Mouse (Mus musculus) liver, postnatal 0 days (tissue): ENCODE measurements around the gene Rbm47. TPM values are rescaled to one million over a fixed set of nuclear protein-coding genes. Genes with fewer than 3 reads are reported as not detected.

Experiments used
- ATAC-seq: fragments of 200-750 bp; cut with Nextera tagmentation; 2 replicates; pipeline ENCODE4 v1.8.0; 2017; ENCODE audit warnings: mild to moderate bottlenecking, moderate library complexity
- DNase-seq: peaks from one replicate; pipeline ENCODE4 v3.0.0-alpha.2; 2016
- H3K27ac ChIP-seq: fragments of 300-500 bp; sonication (generic); 2 replicates; pipeline ENCODE4 v1.5.1; 2014; ENCODE audit warnings: antibody characterized with exemption, moderate library complexity, mild to moderate bottlenecking, low read depth
- H3K27me3 ChIP-seq: fragments of 300-500 bp; sonication (generic); 2 replicates; pipeline ENCODE4 v1.6.1; 2014; ENCODE audit warnings: low read length, control low read depth, mixed read lengths; ENCODE audit not compliant: insufficient read depth
- H3K36me3 ChIP-seq: fragments of 300-500 bp; sonication (generic); replicated peaks from 2 replicates; pipeline ENCODE4 v1.6.1; 2014; ENCODE audit warnings: mild to moderate bottlenecking, control low read depth, low read length, moderate library complexity, mixed read lengths; ENCODE audit not compliant: insufficient read depth
- H3K4me1 ChIP-seq: fragments of 300-500 bp; sonication (generic); 2 replicates; pipeline ENCODE4 v1.6.1; 2014; ENCODE audit warnings: antibody characterized with exemption, mild to moderate bottlenecking, control low read depth; ENCODE audit not compliant: insufficient read depth
- H3K4me2 ChIP-seq: fragments of 300-500 bp; sonication (generic); 2 replicates; pipeline ENCODE4 v1.6.1; 2014; ENCODE audit warnings: low read depth, mild to moderate bottlenecking, low read length, moderate library complexity, mixed read lengths
- H3K4me3 ChIP-seq: fragments of 300-500 bp; sonication (generic); 2 replicates; pipeline ENCODE4 v1.5.1; 2014; ENCODE audit warnings: low read depth, low read length
- H3K9ac ChIP-seq: fragments of 300-500 bp; sonication (generic); replicated peaks from 2 replicates; pipeline ENCODE4 v1.6.1; 2014; ENCODE audit warnings: mild to moderate bottlenecking, moderate library complexity
- H3K9me3 ChIP-seq: fragments of 300-500 bp; sonication (generic); 2 replicates; pipeline ENCODE4 v1.6.1; 2016; ENCODE audit warnings: mild to moderate bottlenecking, control low read depth, low read length, mixed read lengths
- CTCF ChIP-seq: sonication (generic); IDR thresholded peaks from 2 replicates; pipeline ENCODE4 v1.5.1; 2016; ENCODE audit warnings: antibody characterized with exemption, low read depth
- EP300 ChIP-seq: IDR thresholded peaks from 2 replicates; pipeline ENCODE4 v1.6.1; 2016; ENCODE audit warnings: antibody characterized with exemption, low read depth, mild to moderate bottlenecking
- WGBS: fragments of 180-500 bp; shearing (Covaris S2); extraction: QIAGEN DNeasy Blood & Tissue Kit; methylation state at CpG from one replicate; pipeline ENCODE4 v1.1.7; 2014; ENCODE audit not compliant: insufficient replicate concordance; 5-methylcytosine and 5-hydroxymethylcytosine counted together
- polyA plus RNA-seq: library from polyadenylated mRNA; unstranded; fragments of >200 nt; fragmentation: Nextera tagmentation; extraction: Ambion mirVana; gene quantifications from 2 replicates; pipeline ENCODE4 v1.2.1, GENCODE M21; 2015

Rbm47 gene
- polyA plus RNA-seq, 1 experiment from 2014 or later = 22.8 TPM

DNA sequence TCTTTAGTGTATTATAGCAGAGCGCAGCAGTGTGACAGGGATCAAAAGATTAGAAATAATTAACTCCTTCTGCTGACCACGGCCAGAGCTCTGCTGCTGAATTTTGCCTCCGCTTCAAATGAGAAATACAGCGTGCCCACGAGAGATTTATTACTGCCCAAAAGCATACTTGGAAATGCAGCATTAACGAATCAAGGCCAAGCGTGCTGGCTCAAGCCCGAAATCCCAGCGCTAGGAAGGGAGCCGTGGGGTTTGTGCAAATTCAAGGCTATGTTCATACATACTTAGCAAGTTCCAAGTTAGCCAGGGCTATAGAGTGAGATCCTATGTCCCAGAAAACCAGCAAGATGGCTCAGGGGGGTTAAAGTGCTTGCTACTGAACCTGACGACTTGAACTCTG, 47.5 kb downstream of the Rbm47 start:
- TF ChIP-seq CTCF = no peak
- no peak for TF ChIP-seq EP300
- Histone ChIP-seq H3K4me1 (peaks cover 7% of the 10 kb centered on the region; the same call in 1 of the 2 replicates), H3K36me3 (peaks cover under 1% of the 10 kb centered on the region; the same call in 1 of the 2 replicates), H3K9ac (no peak overlapping the region), H3K9me3 (no peaks in the 10 kb centered on the region), H3K27ac (no peak overlapping the region), H3K27me3 (no peaks in the 10 kb centered on the region), H3K4me2 (no peak overlapping the region), H3K4me3 (no peak overlapping the region)
- no peak for DNase-seq
- WGBS = 72% methylated on average over 11 of the region's 11 CpGs
- ATAC-seq = no peak

DNA sequence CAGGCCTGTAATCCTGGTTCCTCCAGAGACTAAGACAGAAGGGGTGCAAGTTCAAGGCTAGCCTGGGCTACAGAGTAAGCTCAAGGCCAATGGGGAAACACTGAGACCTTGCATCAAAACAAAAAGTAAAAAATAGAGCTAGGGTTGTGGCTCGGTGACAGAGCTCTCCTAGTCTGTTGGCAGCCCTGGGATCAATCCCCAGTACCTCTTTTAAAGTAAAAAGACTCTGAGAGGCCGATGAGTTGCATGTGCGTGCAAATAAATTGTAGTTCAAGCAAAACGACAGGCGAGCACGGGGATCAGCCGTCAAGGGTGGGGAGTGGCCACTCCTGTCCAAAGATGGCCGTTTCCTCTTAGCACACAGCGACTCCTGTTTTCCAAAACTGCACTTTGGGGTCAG, 48.0 kb downstream of the Rbm47 start:
- no peak overlapping the region for H3K27ac ChIP-seq
- TF ChIP-seq EP300 (no peak), CTCF (no peak)
- no peak for ATAC-seq
- H3K36me3 ChIP-seq = no peaks in the 10 kb centered on the region; the same call in 1 of the 2 replicates
- H3K4me1 ChIP-seq = peaks cover 7% of the 10 kb centered on the region; the same call in 1 of the 2 replicates
- no peak overlapping the region for H3K4me3 ChIP-seq
- 63% methylated on average over 9 of the region's 9 CpGs for WGBS
- H3K9ac ChIP-seq = no peak overlapping the region
- no peaks in the 10 kb centered on the region for H3K27me3 ChIP-seq
- no peak for DNase-seq
- no peak overlapping the region for H3K4me2 ChIP-seq
- H3K9me3 ChIP-seq = no peaks in the 10 kb centered on the region

DNA sequence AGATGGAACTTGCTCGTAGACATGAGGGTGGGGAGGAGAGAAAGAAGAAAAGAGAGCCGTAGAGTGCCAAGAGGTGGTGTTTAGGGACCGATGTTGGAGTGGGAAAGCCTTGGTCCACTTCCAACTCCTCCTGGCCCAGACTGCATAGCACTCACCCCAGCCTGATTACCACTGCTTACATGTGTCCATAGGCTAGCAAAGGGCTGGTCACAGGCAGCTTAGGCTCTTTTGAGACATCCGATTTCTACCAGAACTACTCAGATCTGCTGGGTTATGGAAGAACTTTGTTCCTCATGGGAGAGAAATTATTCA, 48.9 kb downstream of the Rbm47 start:
- DNase-seq (no peak), ATAC-seq (no peak)

DNA sequence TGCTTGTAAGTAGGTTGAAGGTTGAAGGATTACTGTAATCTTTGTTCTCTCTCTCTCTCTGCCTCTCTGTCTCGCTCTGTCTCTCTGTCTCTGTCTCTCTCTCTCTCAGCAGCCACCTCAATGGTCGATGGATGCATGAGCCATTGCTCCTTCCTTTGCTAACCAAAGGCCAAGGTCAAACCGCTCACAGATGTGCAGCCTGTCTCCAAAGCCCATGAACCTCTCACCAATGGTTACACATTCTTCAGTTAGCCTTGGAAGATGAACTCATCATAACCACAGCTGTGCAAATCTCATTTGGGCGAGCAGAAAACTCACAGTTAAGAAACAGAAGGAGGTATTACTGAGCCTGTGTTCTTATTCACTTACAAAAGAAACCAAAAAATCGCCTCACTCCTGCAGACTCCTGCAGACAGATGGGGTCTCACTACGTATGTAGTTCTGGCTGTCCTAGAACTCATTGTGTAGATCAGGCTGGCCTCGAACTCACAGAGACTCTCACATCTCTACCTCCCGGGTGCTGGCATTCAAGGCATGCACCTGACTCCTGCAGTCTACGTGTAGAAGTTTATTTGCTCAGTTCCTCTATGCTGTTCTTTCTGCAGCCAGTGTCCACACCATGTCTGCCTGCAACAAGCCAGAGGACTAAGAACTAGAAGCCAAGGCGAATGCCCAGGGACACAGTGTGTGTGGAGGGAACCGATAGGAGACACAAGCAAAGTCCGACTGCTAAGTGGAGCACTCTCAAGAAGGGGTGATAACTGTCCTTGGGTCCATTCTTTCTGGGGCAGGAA, 49.4 kb downstream of the Rbm47 start:
- Histone ChIP-seq H3K9ac (no peak overlapping the region), H3K36me3 (no peaks in the 10 kb centered on the region; the same call in 1 of the 2 replicates), H3K9me3 (no peaks in the 10 kb centered on the region), H3K27me3 (no peaks in the 10 kb centered on the region), H3K27ac (no peak overlapping the region), H3K4me2 (no peak overlapping the region), H3K4me1 (peaks cover 7% of the 10 kb centered on the region; the same call in 1 of the 2 replicates), H3K4me3 (no peak overlapping the region)
- no peak for TF ChIP-seq EP300
- 68% methylated on average over 12 of the region's 12 CpGs for WGBS
- ATAC-seq = no peak
- no peak for DNase-seq

More for the DNA sequence above, 48.9 kb downstream of the Rbm47 start:
- no peaks in the 10 kb centered on the region; the same call in 1 of the 2 replicates for H3K36me3 ChIP-seq
- H3K27ac ChIP-seq = no peak overlapping the region
- no peak overlapping the region for H3K4me2 ChIP-seq
- WGBS = 63% methylated on average over 4 of the region's 4 CpGs
- no peaks in the 10 kb centered on the region for H3K27me3 ChIP-seq
- TF ChIP-seq EP300 (no peak), CTCF (no peak)
- no peak overlapping the region for H3K4me3 ChIP-seq
- peaks cover 7% of the 10 kb centered on the region; the same call in 1 of the 2 replicates for H3K4me1 ChIP-seq
- no peaks in the 10 kb centered on the region for H3K9me3 ChIP-seq
- H3K9ac ChIP-seq = no peak overlapping the region

DNA sequence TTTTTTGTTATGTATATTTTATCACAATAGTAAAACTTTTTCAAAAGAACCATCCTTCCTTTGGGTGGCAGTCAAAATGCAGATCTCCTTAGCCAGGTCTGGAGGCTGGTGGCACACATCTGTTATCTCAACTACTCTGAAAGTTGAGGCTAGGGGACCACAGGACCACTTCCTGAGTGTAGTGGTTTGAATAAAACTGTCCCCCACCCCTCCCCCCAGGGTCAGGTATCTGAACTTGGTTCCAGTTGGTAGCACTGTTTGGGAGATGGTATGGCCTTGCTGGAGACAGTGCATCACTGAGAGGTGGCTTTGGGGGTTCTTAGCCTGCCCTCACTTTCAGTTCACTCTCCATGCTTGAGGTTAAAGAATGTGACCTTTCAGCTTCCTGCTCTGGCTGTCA, 51.7 kb downstream of the Rbm47 start:
- Histone ChIP-seq H3K4me2 (no peak overlapping the region), H3K27me3 (no peaks in the 10 kb centered on the region), H3K9ac (no peak overlapping the region), H3K36me3 (no peaks in the 10 kb centered on the region; the same call in 1 of the 2 replicates), H3K4me3 (no peak overlapping the region), H3K9me3 (no peaks in the 10 kb centered on the region), H3K4me1 (peaks cover 7% of the 10 kb centered on the region; the same call in 1 of the 2 replicates), H3K27ac (no peak overlapping the region)
- TF ChIP-seq CTCF (no peak), EP300 (no peak)
- no peak for ATAC-seq
- DNase-seq = no peak

DNA sequence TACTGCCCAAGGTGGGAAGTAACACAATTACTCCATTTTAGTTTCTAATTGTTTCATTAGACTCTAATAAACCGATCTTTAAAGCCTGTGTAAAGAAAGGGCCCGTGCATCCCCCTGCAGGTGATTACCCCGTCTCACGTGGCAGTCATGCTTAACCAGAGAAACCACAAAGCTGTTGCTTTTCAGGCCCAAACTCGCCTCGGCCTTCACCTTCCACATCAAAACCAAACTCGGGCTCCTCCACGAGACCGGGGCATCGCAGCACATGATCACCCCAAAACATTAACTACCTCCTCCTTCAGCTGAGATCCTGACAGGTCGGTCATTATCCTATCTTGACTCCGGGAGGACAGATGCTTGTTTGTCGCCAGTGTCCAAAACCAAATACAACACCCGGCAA, 58.2 kb downstream of the Rbm47 start:
- ATAC-seq = peak; percentile 37

More for the DNA sequence above, 58.2 kb downstream of the Rbm47 start:
- DNase-seq = no peak
- no peak overlapping the region for H3K9ac ChIP-seq
- H3K9me3 ChIP-seq = no peaks in the 10 kb centered on the region
- H3K27ac ChIP-seq = peak overlapping the region; percentile 77
- H3K4me1 ChIP-seq = peaks cover 13% of the 10 kb centered on the region
- no peaks in the 10 kb centered on the region for H3K36me3 ChIP-seq
- 49% methylated on average over 14 of the region's 14 CpGs for WGBS
- peak overlapping the region; percentile 52 for H3K4me2 ChIP-seq
- no peak overlapping the region for H3K4me3 ChIP-seq
- no peaks in the 10 kb centered on the region for H3K27me3 ChIP-seq
- TF ChIP-seq EP300 (no peak), CTCF (no peak)
